Mouse (Mus musculus): Measurements from ENCODE around the gene Lrit3.

Gene Lrit3

DNA sequence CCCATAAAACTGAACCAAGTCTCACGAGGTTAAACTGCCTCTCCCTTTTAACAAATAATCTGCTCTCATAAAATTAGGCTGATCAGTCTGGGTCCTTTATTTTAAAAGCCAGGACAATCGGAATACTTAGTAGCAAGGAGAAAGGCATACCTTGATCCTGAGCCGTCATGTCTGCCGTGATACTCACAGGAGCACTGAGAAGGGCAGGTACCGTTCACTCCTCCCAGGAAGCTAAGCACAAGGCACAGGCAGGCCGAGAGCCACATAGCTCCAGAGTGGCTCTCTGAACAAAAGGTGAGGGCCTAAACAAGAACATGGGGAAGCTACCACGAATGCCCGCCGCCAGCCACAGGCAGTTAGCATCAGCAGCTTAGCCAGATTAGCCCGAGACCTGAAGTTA is at the start of gene Lrit3:
Gene Lrit3 (minus strand): TSS at position 266 of the 400 bp plus-strand sequence.
- no peak for DNase-seq (ENCODE audit: low read depth, low spot score)

GRCm38 (mm10) chr3:129846846-129847245 is 43.0 kb upstream of the Lrit3 start:
- no peak for DNase-seq (ENCODE audit: low read depth, low spot score)

DNA sequence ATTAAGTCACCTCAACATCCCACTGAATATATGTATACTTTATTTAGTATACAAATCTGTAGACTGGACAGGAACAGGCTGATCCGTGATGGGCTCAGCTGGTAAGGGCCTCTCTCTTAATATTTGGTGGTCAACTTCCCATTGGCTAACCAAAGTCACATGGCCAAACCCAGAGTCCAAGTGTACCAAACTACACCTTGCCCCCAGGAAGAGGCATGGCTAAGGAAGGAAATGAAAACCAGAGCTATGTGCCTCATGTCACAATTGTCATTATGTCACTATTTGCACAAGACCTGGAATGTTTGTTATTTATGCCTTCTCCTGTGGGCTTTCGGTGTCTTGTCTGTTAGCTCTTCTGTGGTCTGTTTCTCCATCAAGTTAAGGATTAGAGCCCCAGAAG is 42.0 kb upstream of the Lrit3 start:
- DNase-seq (ENCODE audit: low read depth, low spot score), result no peak

DNA sequence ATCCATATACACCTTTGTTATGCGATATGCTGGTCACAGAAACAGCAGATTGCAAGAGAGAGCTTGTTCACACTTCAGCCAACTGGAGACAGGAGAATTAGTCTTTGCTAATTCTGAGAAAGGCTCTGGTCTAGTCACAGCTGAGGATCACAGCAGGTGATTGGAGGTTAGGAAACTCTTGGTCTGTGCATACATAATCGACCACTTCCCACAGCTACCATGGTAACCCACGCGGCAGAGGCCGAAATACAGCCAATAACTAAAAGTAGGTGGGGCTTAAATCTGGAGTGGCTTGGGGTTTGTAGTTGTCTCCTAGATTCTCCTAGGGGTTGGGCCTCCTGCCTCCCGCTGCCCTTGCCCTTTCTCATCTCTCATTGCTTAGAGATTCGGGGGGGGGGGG is 34.2 kb upstream of the Lrit3 start:
- no peak for DNase-seq (ENCODE audit: low read depth, low spot score)

DNA sequence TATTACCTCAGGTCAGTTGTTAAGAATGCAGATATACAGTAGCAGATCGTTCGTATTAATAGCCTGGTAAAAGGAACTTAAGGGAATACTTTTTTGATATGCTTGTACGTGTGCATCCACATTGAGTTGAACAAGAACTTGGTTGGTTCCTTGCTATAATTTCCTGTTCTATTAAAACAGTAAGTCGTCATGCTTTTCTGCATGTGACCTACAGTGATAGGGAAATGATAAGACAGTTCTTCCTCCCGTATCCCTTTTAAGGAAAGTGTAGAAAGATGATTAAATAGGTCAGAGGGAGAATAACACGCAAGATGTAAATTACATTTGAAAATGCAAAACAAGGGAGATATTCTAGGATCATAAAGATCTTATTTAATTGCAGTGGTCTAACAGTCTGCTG is 33.1 kb upstream of the Lrit3 start:
- no peak for DNase-seq (ENCODE audit: low read depth, low spot score)

DNA sequence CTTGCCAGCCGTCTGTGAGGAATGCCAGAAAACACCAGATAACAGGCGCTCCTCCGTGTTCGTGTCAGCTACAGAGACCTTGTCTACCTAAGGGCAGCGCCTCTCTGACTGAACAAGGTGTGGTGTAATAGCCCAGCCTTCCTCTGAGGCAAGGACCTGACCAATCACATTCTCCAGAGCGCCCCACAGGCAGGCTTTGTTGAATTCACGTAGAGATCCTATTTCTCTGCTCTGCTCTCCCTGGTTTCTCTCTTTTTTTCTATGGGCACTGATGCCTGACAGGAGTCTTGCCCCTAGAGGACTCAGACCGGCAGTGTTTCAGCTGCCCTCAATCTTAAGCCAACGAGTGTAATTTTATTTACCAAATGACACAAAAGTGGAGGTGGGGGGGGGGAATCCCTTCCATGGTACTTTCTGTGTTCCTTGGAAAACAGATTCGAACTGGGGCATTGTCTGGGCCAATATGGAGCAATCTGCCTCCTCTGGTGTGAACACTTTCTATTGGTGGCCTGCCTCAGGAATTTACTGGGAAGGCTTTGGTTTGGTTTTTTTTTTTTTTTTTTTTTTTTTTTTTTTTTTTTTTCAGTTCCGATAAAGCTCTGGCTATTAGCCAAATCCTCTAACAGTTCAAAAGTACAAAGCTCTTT is 32.3 kb upstream of the Lrit3 start:
- DNase-seq (ENCODE audit: low read depth, low spot score), result no peak

- DNase-seq (ENCODE audit: low read depth, low spot score), result no peak
Observed at GRCm38 (mm10) chr3:129835388-129835934, 31.6 kb upstream of the Lrit3 start, which contains the start of gene Cfi. Cfi (plus strand) TSS chr3:129835884.

GRCm38 (mm10) chr3:129831035-129831568 is 27.3 kb upstream of the Lrit3 start, which contains the start of gene Gar1:
Gar1 (minus strand) TSS chr3:129831396.
- DNase-seq (ENCODE audit: low read depth, low spot score), result peak; percentile 98

DNA sequence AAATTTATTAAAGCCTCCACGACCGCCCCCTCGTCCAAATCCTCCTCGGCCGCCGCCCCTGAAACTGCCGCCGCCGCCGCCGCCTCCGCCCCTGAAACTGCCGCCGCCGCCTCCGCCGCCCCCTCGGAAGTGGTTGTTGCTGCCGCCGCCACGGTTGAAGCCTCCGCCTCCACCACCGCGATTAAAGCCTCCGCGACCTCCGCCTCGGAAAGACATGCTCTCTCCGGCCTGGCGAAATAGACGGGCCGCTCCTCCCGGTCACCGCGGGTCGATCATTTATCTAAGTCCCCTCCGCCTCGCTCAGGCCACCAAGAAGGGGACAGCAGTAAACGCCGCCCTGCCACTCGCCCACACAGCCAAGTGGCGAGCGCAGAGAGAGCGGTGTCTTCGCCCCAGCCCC is 26.8 kb upstream of the Lrit3 start:
- no peak for DNase-seq (ENCODE audit: low read depth, low spot score)

GRCm38 (mm10) chr3:129827691-129828090 is 23.9 kb upstream of the Lrit3 start:
- no peak for DNase-seq (ENCODE audit: low read depth, low spot score)

DNA sequence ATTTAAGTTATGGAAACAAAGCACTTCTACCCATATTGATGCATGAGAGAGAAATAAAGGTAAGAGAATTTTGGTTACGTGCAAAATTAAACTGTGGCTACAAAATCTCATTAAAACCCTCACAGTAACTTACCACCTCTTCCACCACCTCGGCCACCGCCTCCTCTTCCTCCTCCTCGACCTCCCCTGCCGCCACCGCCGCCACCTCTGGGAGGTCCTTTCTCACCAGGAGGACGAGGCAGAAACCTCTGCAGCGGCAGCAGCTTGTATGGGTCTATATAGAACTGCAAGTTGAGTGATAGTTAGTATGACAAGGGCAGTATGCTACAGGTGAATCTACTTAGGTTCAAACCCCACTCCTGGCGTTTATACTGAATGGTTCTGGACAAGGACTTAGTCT is 22.9 kb upstream of the Lrit3 start:
- DNase-seq (ENCODE audit: low read depth, low spot score), result no peak

DNA sequence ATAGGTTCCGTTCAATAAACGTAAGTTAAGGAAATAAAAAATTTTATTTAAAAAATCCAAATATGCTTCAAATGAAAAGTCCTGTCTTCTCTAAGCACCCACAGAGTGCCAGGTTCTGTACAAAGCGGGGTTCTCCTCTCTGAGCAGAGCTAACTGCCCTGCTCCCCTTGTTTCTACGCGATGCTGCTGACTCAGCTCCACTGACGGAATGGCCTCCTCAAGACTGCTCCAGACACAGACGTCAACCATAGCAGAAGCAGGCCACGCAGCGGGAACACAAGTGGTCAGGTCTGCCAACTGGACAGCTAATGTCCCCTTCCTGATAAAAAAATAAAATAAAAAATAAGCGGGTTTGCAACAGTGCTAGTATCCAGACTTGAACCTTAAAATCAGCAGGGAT is 21.1 kb upstream of the Lrit3 start:
- DNase-seq (ENCODE audit: low read depth, low spot score), result no peak

- DNase-seq (ENCODE audit: low read depth, low spot score), result no peak
Observed at GRCm38 (mm10) chr3:129824146-129824545, 20.3 kb upstream of the Lrit3 start.

DNA sequence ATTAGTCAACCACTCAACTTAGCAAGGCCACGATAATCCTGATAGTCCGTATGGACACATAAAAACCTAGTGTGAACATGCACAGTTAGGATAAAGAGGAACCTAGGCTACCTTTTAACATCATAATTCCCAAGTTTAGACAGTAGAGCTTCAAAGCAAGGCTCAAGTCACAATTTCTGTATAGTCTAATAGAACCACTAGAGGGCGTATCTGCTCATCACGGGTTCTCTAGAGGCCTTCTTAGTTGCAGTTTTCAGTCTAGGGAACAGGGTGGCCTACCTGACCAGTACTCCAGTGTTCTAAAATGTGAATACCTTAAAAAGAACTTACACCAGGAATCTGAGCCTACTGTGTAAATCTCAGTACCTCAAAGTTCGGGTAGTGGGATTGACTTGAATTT is 19.5 kb upstream of the Lrit3 start:
- peak; percentile 54 for DNase-seq (ENCODE audit: low read depth, low spot score)

DNA sequence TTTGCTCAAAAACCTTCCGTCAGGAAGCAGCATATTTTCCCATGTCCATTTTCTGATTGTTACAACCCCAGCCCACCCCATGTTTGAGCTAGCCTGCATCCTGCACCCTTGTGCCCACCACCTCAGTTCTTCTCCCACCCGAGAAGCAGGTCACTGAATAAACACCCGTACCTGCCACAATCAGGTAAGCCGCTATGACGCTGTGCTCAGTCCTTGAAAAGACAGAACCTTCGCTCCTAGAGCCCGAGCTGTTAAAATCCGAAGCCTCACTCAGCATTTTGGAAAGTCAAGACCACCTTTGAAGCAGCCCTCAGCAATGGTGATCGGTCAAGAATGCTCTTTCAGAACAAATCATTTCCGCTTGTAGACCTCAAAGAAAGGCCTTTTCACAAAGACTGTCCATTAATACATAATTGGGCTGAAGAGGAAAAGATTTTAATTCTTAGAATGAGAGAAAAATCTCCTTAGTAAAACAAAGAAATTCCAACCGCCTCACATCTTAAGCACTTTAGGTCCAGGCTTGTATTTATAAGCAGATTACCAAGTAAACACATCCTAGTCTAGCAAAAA is 18.5 kb upstream of the Lrit3 start, which contains the start of gene Rrh:
Gene Rrh (minus strand): TSS at position 382 of the 570 bp plus-strand sequence.
- DNase-seq (ENCODE audit: low read depth, low spot score), result no peak

- DNase-seq (ENCODE audit: low read depth, low spot score), result no peak
Observed at GRCm38 (mm10) chr3:129821736-129822135, 17.9 kb upstream of the Lrit3 start.

DNA sequence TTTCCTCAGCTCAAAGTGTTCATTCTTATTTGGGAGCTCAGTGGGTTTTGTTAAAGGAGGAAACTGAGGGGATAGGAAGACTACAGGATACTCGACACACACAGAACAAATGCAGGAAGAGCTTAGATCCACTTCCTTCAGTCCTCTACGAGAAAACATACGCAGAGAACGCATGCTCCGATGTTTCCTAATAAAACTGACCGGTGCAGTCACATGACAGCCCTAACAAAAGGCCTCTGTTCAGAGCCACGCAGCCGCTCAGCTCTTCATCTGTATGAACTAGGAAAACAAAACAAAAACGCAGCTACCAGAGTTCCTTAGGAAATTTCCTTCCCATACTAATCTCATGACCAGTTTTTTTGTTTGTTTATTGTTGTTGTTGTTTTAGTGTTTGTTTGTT is 17.0 kb upstream of the Lrit3 start:
- DNase-seq (ENCODE audit: low read depth, low spot score), result no peak

DNA sequence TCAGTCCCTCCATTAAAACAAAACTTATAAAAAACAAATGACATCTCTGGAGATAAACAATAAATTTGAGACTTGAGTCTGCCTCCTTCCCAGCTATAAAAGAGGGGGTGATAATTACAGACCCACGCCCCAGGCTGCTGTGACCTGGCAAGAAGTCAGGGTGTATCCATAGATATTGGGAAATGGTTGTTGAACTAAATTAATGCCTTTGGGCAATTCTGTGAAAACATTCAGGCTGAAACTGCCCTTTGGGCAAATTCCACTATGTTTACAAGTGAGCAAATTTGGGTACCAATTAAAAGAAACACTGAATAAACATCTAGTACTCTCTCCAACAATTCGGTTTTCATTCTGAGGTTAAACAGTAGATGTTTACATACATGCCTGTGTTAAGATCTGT is 4.8 kb downstream of the Lrit3 start:
- no peak for DNase-seq (ENCODE audit: low read depth, low spot score)

DNA sequence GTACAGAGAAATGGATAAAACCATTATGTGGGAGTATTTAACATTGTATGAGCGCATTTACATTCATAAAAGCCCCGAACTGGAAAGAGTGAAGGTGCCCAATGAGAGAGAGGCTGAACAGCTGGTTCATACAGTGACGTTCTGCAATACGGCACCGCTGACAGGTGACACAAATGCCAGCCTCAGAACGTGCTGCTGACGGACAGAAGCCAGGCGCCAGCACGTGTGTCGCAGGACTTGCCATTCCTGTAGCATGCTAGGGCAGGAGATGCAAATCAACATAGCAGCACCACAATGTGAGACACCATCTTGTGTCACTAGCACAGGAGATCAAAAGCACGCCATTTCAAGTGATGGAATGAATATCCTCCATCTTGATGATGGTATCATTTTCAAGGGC is 5.3 kb downstream of the Lrit3 start:
- peak; percentile 5 for DNase-seq (ENCODE audit: low read depth, low spot score)

DNA sequence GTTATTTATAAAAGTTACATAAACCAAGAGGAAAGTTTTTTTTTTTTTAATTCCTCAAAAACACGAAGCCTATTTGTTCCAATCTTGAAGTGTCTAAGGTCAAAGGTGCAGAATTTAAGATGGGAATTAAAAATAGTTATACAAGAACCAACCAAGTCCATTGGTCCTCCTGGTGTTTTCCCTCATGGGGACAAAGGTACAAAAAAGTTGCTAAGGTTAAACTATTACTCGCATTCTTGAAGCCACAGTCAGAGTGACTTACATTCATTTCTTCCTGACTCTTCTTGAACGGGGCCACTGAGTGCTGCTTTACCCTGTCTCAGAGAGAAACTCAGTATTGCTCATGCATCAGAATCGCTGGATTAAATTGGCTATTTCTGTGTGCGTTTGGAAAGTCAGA is 6.5 kb downstream of the Lrit3 start:
- DNase-seq (ENCODE audit: low read depth, low spot score), result no peak

GRCm38 (mm10) chr3:129793801-129794200 is 10.0 kb downstream of the Lrit3 start:
- DNase-seq (ENCODE audit: low read depth, low spot score), result no peak

DNA sequence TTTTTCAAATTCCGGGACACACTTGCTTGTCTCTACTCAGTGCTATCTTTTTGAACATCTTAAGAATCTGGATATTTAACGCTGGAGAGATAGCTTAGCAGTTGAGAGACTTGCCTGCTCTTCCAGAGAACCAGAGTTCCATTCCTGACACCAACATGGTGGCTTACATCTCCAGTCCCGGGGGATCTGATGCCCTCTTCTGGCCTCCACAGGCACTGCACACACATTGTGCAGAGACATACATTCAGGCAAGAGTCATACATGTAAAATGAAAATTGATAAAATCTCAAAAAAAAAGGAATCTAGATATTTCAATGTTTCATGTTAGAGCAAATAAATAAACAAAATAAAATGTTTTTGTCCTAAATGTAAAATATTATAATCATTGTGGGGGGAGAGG is 21.1 kb downstream of the Lrit3 start:
- no peak for DNase-seq (ENCODE audit: low read depth, low spot score)

GRCm38 (mm10) chr3:129781435-129781834 is 22.4 kb downstream of the Lrit3 start:
- DNase-seq (ENCODE audit: low read depth, low spot score), result no peak
